Mouse (Mus musculus) heart, embryonic 10.5 days (tissue): ENCODE results near the gene Ipo7. TPM values are rescaled to one million over a fixed set of nuclear protein-coding genes. Genes with fewer than 3 reads are reported as not detected.

ENCODE experiments used
- DNase-seq: peaks from one replicate; pipeline ENCODE4 v3.0.0-alpha.2; 2017; ENCODE audit warnings: low spot score
- H3K27ac ChIP-seq: fragments of 300-500 bp; sonication (generic); 2 replicates; pipeline ENCODE4 v1.5.1; 2016; ENCODE audit warnings: mild to moderate bottlenecking
- H3K27me3 ChIP-seq: fragments of 300-500 bp; sonication (generic); 2 replicates; pipeline ENCODE4 v1.6.1; 2016; ENCODE audit warnings: mild to moderate bottlenecking; ENCODE audit not compliant: poor library complexity, insufficient read depth, severe bottlenecking
- H3K36me3 ChIP-seq: fragments of 300-500 bp; sonication (generic); 2 replicates; pipeline ENCODE4 v1.6.1; 2016; ENCODE audit warnings: mild to moderate bottlenecking, moderate library complexity
- H3K4me1 ChIP-seq: fragments of 300-500 bp; sonication (generic); 2 replicates; pipeline ENCODE4 v1.6.1; 2016; ENCODE audit warnings: mild to moderate bottlenecking
- H3K4me3 ChIP-seq: fragments of 300-500 bp; sonication (generic); 2 replicates; pipeline ENCODE4 v1.5.1; 2016; ENCODE audit warnings: mild to moderate bottlenecking, moderate library complexity
- H3K9me3 ChIP-seq: fragments of 300-500 bp; sonication (generic); 2 replicates; pipeline ENCODE4 v1.6.1; 2016; ENCODE audit warnings: mild to moderate bottlenecking, moderate library complexity
- WGBS: fragments of 180-500 bp; shearing (Covaris S2); methylation state at CpG from one replicate; pipeline ENCODE4 v1.1.7; 2016; 5-methylcytosine and 5-hydroxymethylcytosine counted together
- polyA plus RNA-seq: library from polyadenylated mRNA; unstranded; fragments of >200 nt; fragmentation: Nextera tagmentation; extraction: Ambion mirVana; gene quantifications from 2 replicates; pipeline ENCODE4 v1.2.1, GENCODE M21; 2016

Ipo7 gene
- polyA plus RNA-seq, 1 experiment from 2014 or later: 38.4 TPM

- no peak for DNase-seq
- peaks cover 7% of the 10 kb centered on the region; the same call in 1 of the 2 replicates for H3K4me1 ChIP-seq
Observed at GRCm38 (mm10) chr7:110002092-110002491, 16.0 kb upstream of the Ipo7 start.

GRCm38 (mm10) chr7:110002968-110003367, 15.1 kb upstream of the Ipo7 start:
- H3K4me1 ChIP-seq: peaks cover 7% of the 10 kb centered on the region; the same call in 1 of the 2 replicates
- no peaks in the 10 kb centered on the region for H3K27me3 ChIP-seq
- no peaks in the 10 kb centered on the region for H3K9me3 ChIP-seq
- no peaks in the 10 kb centered on the region for H3K36me3 ChIP-seq
- peak overlapping the region; percentile 47 for H3K4me3 ChIP-seq
- peak; percentile 88 for DNase-seq
- WGBS: 13% methylated on average over 20 of the region's 20 CpGs
- H3K27ac ChIP-seq: peak overlapping the region; percentile 53

More at GRCm38 (mm10) chr7:110002092-110002491, 16.0 kb upstream of the Ipo7 start:
- Histone ChIP-seq H3K36me3 (no peaks in the 10 kb centered on the region), H3K4me3 (no peak overlapping the region), H3K9me3 (no peaks in the 10 kb centered on the region), H3K27me3 (no peaks in the 10 kb centered on the region), H3K27ac (no peak overlapping the region)

GRCm38 (mm10) chr7:110005976-110006375, 12.1 kb upstream of the Ipo7 start:
- Histone ChIP-seq H3K27me3 (no peaks in the 10 kb centered on the region), H3K9me3 (no peaks in the 10 kb centered on the region), H3K36me3 (no peaks in the 10 kb centered on the region), H3K4me3 (no peak overlapping the region), H3K27ac (no peak overlapping the region), H3K4me1 (peaks cover 7% of the 10 kb centered on the region; the same call in 1 of the 2 replicates)
- no peak for DNase-seq

- peaks cover 7% of the 10 kb centered on the region; the same call in 1 of the 2 replicates for H3K4me1 ChIP-seq
- WGBS: 75% methylated on average over 5 of the region's 5 CpGs
- no peaks in the 10 kb centered on the region for H3K36me3 ChIP-seq
- DNase-seq: no peak
- H3K27me3 ChIP-seq: no peaks in the 10 kb centered on the region
- H3K4me3 ChIP-seq: no peak overlapping the region
- no peak overlapping the region for H3K27ac ChIP-seq
- H3K9me3 ChIP-seq: no peaks in the 10 kb centered on the region
Observed at GRCm38 (mm10) chr7:110006471-110007195, 11.4 kb upstream of the Ipo7 start.

GRCm38 (mm10) chr7:110008513-110008912, 9.6 kb upstream of the Ipo7 start:
- Histone ChIP-seq H3K27me3 (no peaks in the 10 kb centered on the region), H3K36me3 (no peaks in the 10 kb centered on the region), H3K9me3 (no peaks in the 10 kb centered on the region), H3K4me1 (no peaks in the 10 kb centered on the region), H3K4me3 (no peak overlapping the region), H3K27ac (no peak overlapping the region)
- WGBS: 78% methylated on average over 1 of the region's 1 CpGs
- no peak for DNase-seq

- H3K27me3 ChIP-seq: no peaks in the 10 kb centered on the region
- 90% methylated on average over 6 of the region's 6 CpGs for WGBS
- DNase-seq: no peak
- H3K4me3 ChIP-seq: no peak overlapping the region
- no peaks in the 10 kb centered on the region for H3K9me3 ChIP-seq
- H3K36me3 ChIP-seq: no peaks in the 10 kb centered on the region
- H3K27ac ChIP-seq: no peak overlapping the region
- H3K4me1 ChIP-seq: no peaks in the 10 kb centered on the region
Observed at GRCm38 (mm10) chr7:110009084-110009483, 9.0 kb upstream of the Ipo7 start.

GRCm38 (mm10) chr7:110011417-110011816, 6.7 kb upstream of the Ipo7 start:
- H3K4me1 ChIP-seq: no peaks in the 10 kb centered on the region
- no peak overlapping the region for H3K4me3 ChIP-seq
- 51% methylated on average over 1 of the region's 1 CpGs for WGBS
- no peaks in the 10 kb centered on the region for H3K27me3 ChIP-seq
- H3K36me3 ChIP-seq: no peaks in the 10 kb centered on the region
- no peak overlapping the region for H3K27ac ChIP-seq
- H3K9me3 ChIP-seq: no peaks in the 10 kb centered on the region
- no peak for DNase-seq

- WGBS: 76% methylated on average over 5 of the region's 5 CpGs
- Histone ChIP-seq H3K27me3 (no peaks in the 10 kb centered on the region), H3K36me3 (no peaks in the 10 kb centered on the region), H3K4me3 (no peak overlapping the region), H3K9me3 (no peaks in the 10 kb centered on the region), H3K4me1 (no peaks in the 10 kb centered on the region), H3K27ac (no peak overlapping the region)
- no peak for DNase-seq
Observed at GRCm38 (mm10) chr7:110014272-110014671, 3.8 kb upstream of the Ipo7 start.

GRCm38 (mm10) chr7:110018631-110019482, 783 bp downstream of the Ipo7 start:
- H3K27me3 ChIP-seq: no peaks in the 10 kb centered on the region
- H3K4me3 ChIP-seq: peak overlapping the region; percentile 100
- 0 out of 2 replicates have a peak, but pooled peaks cover under 1% of the 10 kb centered on the region for H3K36me3 ChIP-seq
- H3K27ac ChIP-seq: peak overlapping the region; percentile 98
- H3K9me3 ChIP-seq: no peaks in the 10 kb centered on the region
- peak; percentile 79 for DNase-seq
- peaks cover 5% of the 10 kb centered on the region; the same call in 1 of the 2 replicates for H3K4me1 ChIP-seq
- under 1% methylated on average over 41 of the region's 42 CpGs for WGBS

GRCm38 (mm10) chr7:110023553-110023952, 5.5 kb downstream of the Ipo7 start:
- DNase-seq: no peak

GRCm38 (mm10) chr7:110026594-110026993, 8.5 kb downstream of the Ipo7 start:
- Histone ChIP-seq H3K36me3 (peaks cover 38% of the 10 kb centered on the region), H3K27ac (no peak overlapping the region), H3K4me1 (no peaks in the 10 kb centered on the region), H3K9me3 (no peaks in the 10 kb centered on the region), H3K27me3 (no peaks in the 10 kb centered on the region), H3K4me3 (no peak overlapping the region)
- WGBS: 80% methylated on average over 2 of the region's 2 CpGs
- DNase-seq: no peak

More at GRCm38 (mm10) chr7:110023553-110023952, 5.5 kb downstream of the Ipo7 start:
- peaks cover 17% of the 10 kb centered on the region; the same call in 1 of the 2 replicates for H3K36me3 ChIP-seq
- H3K4me3 ChIP-seq: no peak overlapping the region
- no peaks in the 10 kb centered on the region for H3K27me3 ChIP-seq
- no peaks in the 10 kb centered on the region for H3K9me3 ChIP-seq
- no peak overlapping the region for H3K27ac ChIP-seq
- 89% methylated on average over 1 of the region's 1 CpGs for WGBS
- peaks cover 5% of the 10 kb centered on the region; the same call in 1 of the 2 replicates for H3K4me1 ChIP-seq

- no peak for DNase-seq
- Histone ChIP-seq H3K9me3 (no peaks in the 10 kb centered on the region), H3K27ac (no peak overlapping the region), H3K4me1 (no peaks in the 10 kb centered on the region), H3K27me3 (no peaks in the 10 kb centered on the region), H3K4me3 (no peak overlapping the region), H3K36me3 (peaks cover 58% of the 10 kb centered on the region)
- WGBS: 82% methylated on average over 1 of the region's 1 CpGs
Observed at GRCm38 (mm10) chr7:110028826-110029225, 10.8 kb downstream of the Ipo7 start.

- Histone ChIP-seq H3K4me3 (no peak overlapping the region), H3K36me3 (peaks cover 60% of the 10 kb centered on the region), H3K4me1 (no peaks in the 10 kb centered on the region), H3K27ac (no peak overlapping the region), H3K9me3 (no peaks in the 10 kb centered on the region), H3K27me3 (no peaks in the 10 kb centered on the region)
- DNase-seq: no peak
- WGBS: 86% methylated on average over 3 of the region's 3 CpGs
Observed at GRCm38 (mm10) chr7:110030342-110030741, 12.3 kb downstream of the Ipo7 start.
